Mouse (Mus musculus) ES-E14 (cell line): ENCODE measurements at regions not wholly inside any gene's neighbourhood (a gene's known extent, or its start where the extent isn't known, plus 50 kb on each side); places are given as distances from the start of the nearest gene placed in this dataset.

Experiments used
- CHD2 ChIP-seq: IDR thresholded peaks from 2 replicates; pipeline ENCODE4 v1.6.1; 2014; ENCODE audit warnings: mild to moderate bottlenecking, low read depth, low read length, inconsistent platforms
- HCFC1 ChIP-seq: IDR thresholded peaks from 2 replicates; pipeline ENCODE4 v1.6.1; 2012; ENCODE audit warnings: low read length, inconsistent platforms, borderline replicate concordance; ENCODE audit not compliant: insufficient read depth
- MAFK ChIP-seq: IDR thresholded peaks from 2 replicates; pipeline ENCODE4 v1.6.1; 2014; ENCODE audit warnings: mild to moderate bottlenecking, low read depth, low read length, inconsistent platforms; ENCODE audit not compliant: insufficient read depth
- ZC3H11A ChIP-seq: IDR thresholded peaks from 2 replicates; pipeline ENCODE4 v1.6.1; 2012; ENCODE audit warnings: low read depth, mild to moderate bottlenecking, inconsistent platforms, low read length, borderline replicate concordance
- ZNF384 ChIP-seq: IDR thresholded peaks from 2 replicates; pipeline ENCODE4 v1.6.1; 2012; ENCODE audit warnings: low read depth, low read length, inconsistent platforms

- TF ChIP-seq CHD2 (no peak), ZC3H11A (no peak), MAFK (no peak), HCFC1 (no peak), ZNF384 (no peak)
These were observed 136.8 kb upstream of the Gm10295 start for GRCm38 (mm10) chr7:71488016-71488650.
